Mouse (Mus musculus) C2C12 (cell line): ENCODE results near the gene Osbpl5.

Experiments
- CTCF ChIP-seq: IDR thresholded peaks from one replicate; pipeline ENCODE4 v1.5.1; 2011; ENCODE audit not compliant: control insufficient read depth, insufficient read depth, insufficient read length
- MYOD1 ChIP-seq: IDR thresholded peaks from one replicate; pipeline ENCODE4 v1.6.1; 2011; ENCODE audit warnings: low read depth; ENCODE audit not compliant: control insufficient read depth, insufficient read length

- TF ChIP-seq CTCF (no peak), MYOD1 (no peak)
Measured at GRCm38 (mm10) chr7:143740653-143741052, 16.1 kb downstream of the Osbpl5 start.
